Mouse (Mus musculus) common myeloid progenitor, adult 5-6 weeks (primary cell): ENCODE measurements around the gene Tmem230. TPM values are rescaled to one million over a fixed set of nuclear protein-coding genes. Genes with fewer than 3 reads are reported as not detected.

ENCODE experiments used
- total RNA-seq: library from RNA; stranded (forward); fragments of 200-1000, 187-1606 nt; gene quantifications from 2 replicates; pipeline ENCODE4 v1.2.3, GENCODE M21; 2017

Tmem230 gene
- total RNA-seq, 1 experiment from 2014 or later: 33.5 TPM

Other genes starting within 250 kb of the Tmem230 start
- gene Rassf2, start 217.5 kb downstream of the Tmem230 start, total RNA-seq: 48.4 and 49.3 TPM in 2 replicates
- 8.2 and 22.5 TPM in 2 replicates for gene Slc23a2, start 102.7 kb downstream of the Tmem230 start, total RNA-seq
- gene Pcna, start 5.5 kb upstream of the Tmem230 start, total RNA-seq: 619 and 635 TPM in 2 replicates
- gene Cds2, start 15.3 kb upstream of the Tmem230 start, total RNA-seq: 8.6 and 14.6 TPM in 2 replicates
- gene Prokr2, start 137.6 kb upstream of the Tmem230 start, total RNA-seq: not detected in 2 replicates